Mouse (Mus musculus) retina, adult 2 months (tissue): ENCODE measurements around the gene Rnf38.

Source experiments
- DNase-seq: peaks from one replicate; pipeline ENCODE4 v3.0.0-alpha.2; 2012; ENCODE audit warnings: low read depth, low spot score

Gene Rnf38

DNA sequence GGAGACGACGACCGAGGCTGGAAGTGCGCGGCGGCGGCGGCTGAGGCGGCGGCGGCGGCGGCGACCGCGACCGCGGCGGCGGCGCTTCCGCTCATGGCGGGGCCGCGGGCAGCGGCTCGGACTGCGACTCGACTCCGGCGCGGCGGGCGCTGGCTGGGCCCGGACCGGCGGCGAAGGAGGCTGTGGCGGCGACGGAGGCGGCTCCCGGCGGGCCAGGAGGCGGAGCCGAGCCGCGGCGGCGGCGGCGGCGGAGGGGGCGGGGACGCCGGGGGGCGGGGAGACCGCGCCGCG is at the start of gene Rnf38:
Gene Rnf38 (minus strand): TSS at position 77 of the 291 bp plus-strand sequence.
- no peak for DNase-seq

GRCm38 (mm10) chr4:44281597-44282265 is 48.1 kb upstream of the Rnf38 start:
- DNase-seq = no peak

- DNase-seq = no peak
Measured at GRCm38 (mm10) chr4:44271134-44271533, 37.5 kb upstream of the Rnf38 start.

GRCm38 (mm10) chr4:44269376-44269817 is 35.8 kb upstream of the Rnf38 start:
- DNase-seq = no peak

- no peak for DNase-seq
Measured at GRCm38 (mm10) chr4:44267437-44267836, 33.8 kb upstream of the Rnf38 start.

DNA sequence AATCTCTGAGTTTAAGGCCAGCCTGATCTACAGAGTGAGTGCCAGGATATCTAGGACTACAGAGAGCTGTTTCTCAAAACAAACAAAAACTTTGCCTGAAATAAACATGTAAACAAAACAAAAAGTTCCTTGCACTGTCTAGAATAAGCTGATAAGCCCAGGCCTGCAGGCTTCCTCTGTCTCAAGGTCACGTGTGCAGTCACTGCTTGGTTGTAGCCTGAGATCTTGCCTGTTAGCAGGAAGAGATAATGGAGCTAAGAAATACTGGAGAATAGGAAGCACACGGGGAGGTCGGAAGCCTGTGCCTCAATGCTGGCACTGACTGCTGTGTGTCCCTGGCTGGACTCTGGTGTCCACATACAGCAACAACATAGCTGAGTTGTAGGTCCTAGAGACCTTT is 31.9 kb upstream of the Rnf38 start:
- no peak for DNase-seq

DNA sequence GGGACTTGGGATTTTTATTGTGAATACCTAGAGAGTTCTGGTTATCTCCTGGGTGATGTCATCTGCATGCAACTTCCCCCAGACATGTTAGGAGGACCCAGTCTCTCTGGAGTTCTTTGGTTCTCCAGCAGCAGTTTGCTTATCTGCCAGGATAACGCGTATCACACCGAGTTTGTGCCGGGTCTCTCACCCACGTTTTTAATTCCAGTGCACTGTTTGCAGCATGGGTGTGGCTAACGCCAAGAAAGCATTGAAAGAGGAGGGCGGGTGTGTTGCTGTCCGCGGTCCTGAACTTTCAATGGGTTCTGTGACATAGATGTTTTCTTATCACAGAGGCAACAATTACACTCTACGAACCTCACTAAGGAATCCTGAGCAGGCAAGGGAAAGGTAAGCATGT is 26.7 kb upstream of the Rnf38 start:
- no peak for DNase-seq

GRCm38 (mm10) chr4:44259126-44259525 is 25.5 kb upstream of the Rnf38 start:
- no peak for DNase-seq

GRCm38 (mm10) chr4:44254579-44254978 is 21.0 kb upstream of the Rnf38 start:
- DNase-seq = no peak

- DNase-seq = no peak
Measured at GRCm38 (mm10) chr4:44253191-44253590, 19.6 kb upstream of the Rnf38 start.

- no peak for DNase-seq
Measured at GRCm38 (mm10) chr4:44251966-44252916, 18.7 kb upstream of the Rnf38 start.

DNA sequence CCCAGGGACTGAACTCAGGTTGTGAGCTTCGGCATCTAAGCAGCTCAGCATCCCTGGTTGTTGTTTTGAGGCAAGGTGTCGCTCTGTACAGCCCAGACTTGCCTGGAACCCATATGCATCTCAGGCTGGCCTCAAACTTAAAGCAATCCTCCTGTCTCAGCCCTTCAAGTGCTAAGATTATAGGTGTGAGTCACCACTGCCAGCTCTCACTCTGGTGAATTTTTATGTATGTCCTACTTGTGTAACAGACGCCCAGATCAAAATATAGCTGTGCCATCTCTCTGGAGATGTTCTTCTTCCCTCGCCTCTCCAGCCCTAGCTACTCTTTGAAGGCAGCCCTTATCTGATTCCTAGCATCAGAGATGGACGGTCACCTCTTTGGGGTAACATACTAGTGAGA is 17.9 kb upstream of the Rnf38 start:
- no peak for DNase-seq

DNA sequence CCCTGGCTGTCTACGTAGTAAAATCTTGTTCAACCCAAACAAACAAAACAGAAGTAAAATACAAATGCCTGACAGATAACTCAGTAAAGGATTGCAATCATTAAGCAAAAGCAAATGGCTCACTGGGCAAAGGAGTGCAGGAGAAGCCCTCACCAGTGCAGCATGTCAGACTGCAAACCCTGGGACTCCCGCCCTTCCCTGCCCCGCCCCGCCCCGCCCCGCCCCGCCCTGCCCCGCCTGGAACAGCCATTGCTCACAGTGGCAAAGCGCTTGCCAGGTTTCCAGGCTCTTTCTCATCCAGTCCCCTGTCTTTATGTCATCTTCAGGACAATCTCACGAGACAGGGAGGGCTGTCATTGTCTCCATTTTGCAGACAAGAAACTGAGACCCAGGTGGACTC is 16.1 kb upstream of the Rnf38 start:
- no peak for DNase-seq

DNA sequence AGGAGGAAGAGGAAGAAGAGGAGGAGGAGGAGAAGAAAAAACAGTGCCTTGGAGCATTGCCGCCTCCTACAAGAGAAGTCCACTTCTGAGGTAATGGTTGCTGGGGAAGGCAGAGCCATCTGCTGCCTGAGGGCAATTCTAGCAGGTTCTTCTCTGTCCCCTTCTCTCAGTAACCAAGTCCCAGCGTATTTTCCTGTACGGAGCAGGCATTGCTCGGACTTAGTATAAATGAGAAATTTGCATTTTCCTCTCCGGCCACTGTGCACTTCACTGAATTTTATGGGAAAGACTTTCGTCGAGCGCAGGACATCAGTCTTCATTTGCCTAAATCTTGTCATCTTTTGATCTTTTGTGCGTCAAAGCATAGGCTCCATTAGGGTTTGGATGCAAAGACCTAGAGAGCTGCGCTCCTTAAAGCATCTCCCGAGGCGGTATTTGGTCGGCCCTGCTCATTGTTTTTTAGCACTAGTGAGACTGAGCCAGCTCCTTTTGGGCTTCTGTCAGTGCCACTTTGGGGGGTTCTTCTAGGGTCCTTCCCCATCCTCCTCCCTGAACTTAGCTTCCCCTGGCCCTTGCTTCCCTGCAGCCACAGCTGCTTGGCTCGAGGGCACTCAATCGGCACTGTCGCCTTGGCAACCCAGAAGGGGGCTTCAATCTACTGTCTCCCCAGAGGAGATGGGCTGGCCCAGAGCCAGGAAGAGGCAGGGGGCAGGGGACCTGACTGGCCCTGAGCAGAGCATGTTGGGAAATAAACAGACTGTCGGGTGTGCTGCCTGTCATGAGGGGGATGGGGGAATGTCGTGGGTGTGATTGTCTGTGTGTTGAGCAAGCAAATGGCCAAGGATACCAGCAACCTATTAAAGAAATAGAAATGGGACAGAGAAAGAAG is 13.7 kb upstream of the Rnf38 start:
- DNase-seq = no peak

- no peak for DNase-seq
Measured at GRCm38 (mm10) chr4:44246285-44246684, 12.7 kb upstream of the Rnf38 start.

DNA sequence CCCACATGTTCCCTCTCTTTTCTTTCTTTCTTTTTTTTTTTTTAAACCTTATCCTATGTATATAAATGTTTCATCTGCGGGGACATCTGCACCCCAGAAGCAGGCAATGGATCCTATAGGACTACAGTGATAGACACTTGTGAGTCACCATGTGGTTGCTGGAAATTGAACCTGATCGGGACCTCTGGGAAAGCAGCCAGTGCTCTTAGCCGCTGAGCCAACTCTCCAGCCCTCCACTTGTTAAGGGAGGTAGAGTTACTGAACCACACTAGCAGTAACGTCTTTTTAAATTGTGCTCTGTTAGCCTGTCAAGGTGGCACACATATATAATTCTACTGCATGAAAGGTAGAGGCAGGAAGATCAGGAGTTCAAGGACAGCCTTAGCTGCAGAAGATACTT is 8.0 kb upstream of the Rnf38 start:
- no peak for DNase-seq

GRCm38 (mm10) chr4:44235946-44236345 is 2.4 kb upstream of the Rnf38 start:
- no peak for DNase-seq

DNA sequence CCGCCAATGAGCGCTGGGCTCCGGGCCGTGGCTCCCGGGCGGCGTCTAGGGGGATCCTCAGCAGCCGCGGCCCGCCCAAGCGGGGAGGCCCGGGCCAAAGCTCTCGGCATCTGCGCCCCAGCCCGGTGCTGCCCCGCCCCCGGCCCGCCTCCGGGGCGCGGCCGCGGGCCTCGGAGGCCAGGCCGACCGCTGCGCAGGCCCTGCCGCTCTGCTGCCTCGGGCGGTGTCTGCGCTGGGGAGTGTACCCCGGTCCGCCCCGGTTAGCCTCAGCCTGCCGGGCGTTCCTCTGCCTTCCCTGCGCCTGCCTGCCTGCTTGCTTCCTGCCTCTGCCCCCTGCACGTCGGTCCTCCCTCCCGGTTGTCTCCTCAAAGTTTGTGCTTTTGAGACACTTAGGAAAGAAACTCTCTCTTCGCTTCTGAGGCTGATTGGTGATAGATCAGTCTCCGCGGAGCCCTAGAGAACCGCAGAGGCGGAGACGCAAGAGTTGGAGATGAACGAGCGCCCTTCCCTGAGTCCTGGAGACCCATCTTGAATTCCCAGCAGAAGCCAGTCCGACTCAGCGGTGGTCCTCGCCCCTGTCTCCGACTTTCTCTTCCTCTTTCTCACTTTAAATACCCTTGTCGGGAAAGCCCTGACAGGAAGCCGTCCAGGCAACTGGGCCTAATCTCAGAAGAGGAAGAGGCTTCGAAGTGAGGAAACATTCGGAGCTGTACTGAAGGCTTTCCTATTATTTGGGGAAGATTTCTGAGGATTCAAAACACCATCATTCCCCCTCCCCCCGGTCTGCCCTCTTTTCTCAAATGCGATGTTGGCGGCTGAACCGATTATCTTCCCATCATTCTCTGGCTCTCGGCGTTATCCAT is 646 bp upstream of the Rnf38 start:
- peak; percentile 76 for DNase-seq

- DNase-seq = no peak
Measured at GRCm38 (mm10) chr4:44232771-44233712, 547 bp downstream of the Rnf38 start.

DNA sequence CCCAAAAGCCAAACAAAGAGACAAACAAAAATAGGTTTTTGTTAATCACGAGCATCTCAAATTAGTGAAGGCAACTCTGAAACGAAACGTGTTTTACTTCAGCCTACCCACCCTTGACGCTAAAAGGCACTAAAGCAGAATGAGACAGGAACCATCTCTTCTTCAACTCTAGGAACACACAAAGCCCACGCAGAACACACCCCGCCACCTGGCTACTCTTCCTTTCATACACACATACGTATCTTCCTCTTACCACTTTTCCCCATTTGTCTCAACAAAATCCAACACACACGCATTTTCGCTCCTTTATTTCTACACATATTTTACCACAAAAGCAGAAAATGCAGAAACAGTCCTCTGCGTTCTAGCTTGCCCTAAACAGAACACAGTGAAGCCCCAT is 8.5 kb downstream of the Rnf38 start:
- DNase-seq = no peak
